Mouse (Mus musculus) cerebral cortex, adult 2 months (tissue): ENCODE measurements around the gene Pid1.

Experiments used
- WGBS: fragments of 180-500 bp; shearing (Covaris S2); methylation state at CpG from one replicate; pipeline ENCODE4 v1.1.7; 2018; 5-methylcytosine and 5-hydroxymethylcytosine counted together

Gene Pid1

GRCm38 (mm10) chr1:84363967-84364366 lies at the start of gene Pid1:
Gene Pid1 (minus strand): TSS chr1:84364180.
- 77% methylated on average over 8 of the region's 8 CpGs for WGBS

- 88% methylated on average over 2 of the region's 2 CpGs for WGBS
Observed at GRCm38 (mm10) chr1:84409514-84409913, 45.5 kb upstream of the Pid1 start.

DNA sequence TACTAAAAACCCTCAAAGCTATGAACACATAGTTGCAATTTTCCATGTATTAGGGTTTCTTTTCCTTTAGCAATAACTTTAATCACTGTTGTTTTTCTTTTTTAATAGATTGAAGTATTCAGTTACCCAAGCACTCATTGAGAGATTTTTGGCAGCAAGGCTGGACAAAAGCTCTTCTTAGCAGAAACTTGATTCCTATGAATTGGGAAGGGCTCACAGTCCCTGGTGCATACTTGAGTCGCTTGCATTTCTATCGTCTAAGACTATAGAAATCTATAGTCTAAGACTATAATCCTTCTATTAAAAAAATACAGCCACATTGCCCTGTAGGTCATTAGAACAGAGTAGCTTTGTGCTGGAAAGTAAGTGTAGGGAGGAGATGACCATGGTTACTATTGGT lies 44.9 kb upstream of the Pid1 start:
- 72% methylated on average over 2 of the region's 2 CpGs for WGBS

- WGBS = 60% methylated on average over 4 of the region's 4 CpGs
Observed at GRCm38 (mm10) chr1:84406891-84407290, 42.9 kb upstream of the Pid1 start.

- WGBS = 89% methylated on average over 5 of the region's 5 CpGs
Observed at GRCm38 (mm10) chr1:84405551-84406290, 41.7 kb upstream of the Pid1 start.

DNA sequence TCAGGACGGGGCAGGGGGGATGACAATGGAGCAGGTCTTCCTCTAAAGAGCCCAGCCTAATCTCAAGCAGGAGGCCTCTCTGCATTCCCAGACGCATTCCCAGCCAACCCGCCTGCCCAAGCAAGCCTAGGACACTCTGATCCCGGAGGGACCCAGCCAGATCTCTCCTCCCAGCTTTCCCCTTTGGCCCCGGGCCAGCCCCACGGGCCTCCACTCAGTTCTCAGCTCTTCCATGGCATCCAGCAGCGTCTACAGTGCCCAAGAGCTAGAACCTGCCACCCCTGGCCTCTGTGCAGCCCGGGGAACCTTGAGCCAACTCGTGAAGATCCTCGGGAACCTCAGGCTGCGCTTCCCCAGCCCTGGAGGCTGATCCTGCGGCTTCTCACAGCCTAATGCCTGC lies 40.9 kb upstream of the Pid1 start:
- 75% methylated on average over 12 of the region's 12 CpGs for WGBS

GRCm38 (mm10) chr1:84402154-84402553 lies 38.2 kb upstream of the Pid1 start:
- 89% methylated on average over 1 of the region's 1 CpGs for WGBS

- 64% methylated on average over 3 of the region's 3 CpGs for WGBS
Observed at GRCm38 (mm10) chr1:84399671-84400070, 35.7 kb upstream of the Pid1 start.

GRCm38 (mm10) chr1:84399118-84399517 lies 35.1 kb upstream of the Pid1 start:
- 91% methylated on average over 4 of the region's 4 CpGs for WGBS

GRCm38 (mm10) chr1:84396787-84397186 lies 32.8 kb upstream of the Pid1 start:
- 59% methylated on average over 3 of the region's 3 CpGs for WGBS

DNA sequence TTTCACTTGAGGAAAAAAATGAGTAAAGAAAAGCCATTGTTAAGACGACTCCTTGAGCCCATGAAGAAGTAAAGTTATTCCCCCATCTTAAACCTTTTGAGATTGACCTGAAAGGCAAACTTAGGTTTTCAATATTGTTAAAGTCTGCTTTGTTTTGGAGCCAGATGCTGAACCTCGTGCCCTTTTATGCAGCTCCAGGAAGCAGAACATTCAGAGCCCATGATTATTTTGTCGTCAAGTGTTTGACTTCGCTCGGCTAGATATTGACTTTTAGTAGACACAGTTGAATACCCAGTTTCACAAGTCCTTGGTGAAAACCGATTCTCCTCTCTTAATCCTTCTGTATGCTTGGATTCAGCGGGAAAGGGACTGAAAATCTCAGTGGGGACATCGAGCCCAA lies 31.9 kb upstream of the Pid1 start:
- 89% methylated on average over 8 of the region's 8 CpGs for WGBS

- 94% methylated on average over 4 of the region's 4 CpGs for WGBS
Observed at GRCm38 (mm10) chr1:84390961-84391360, 27.0 kb upstream of the Pid1 start.

- 44% methylated on average over 4 of the region's 4 CpGs for WGBS
Observed at GRCm38 (mm10) chr1:84387616-84388015, 23.6 kb upstream of the Pid1 start.

GRCm38 (mm10) chr1:84386481-84387146 lies 22.6 kb upstream of the Pid1 start:
- 28% methylated on average over 8 of the region's 8 CpGs for WGBS

DNA sequence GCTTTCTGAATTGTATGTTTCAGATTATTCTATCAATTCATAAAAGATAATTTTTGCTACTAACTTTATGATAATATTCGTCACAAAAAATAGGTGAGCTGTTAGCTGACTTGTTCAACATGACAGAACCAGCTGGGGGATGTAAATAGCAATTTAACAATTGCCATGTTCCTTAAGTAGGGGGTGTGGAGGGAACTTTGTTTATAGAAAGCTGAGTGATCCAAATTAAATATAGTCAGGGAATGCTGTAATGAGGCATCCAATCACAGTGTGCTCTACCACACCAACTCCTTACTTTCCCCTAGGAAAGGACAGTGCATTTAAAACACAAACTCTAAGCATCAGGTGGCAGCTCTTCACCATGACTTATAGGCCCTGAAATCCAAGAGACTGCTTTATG lies 18.7 kb upstream of the Pid1 start:
- WGBS = 80% methylated on average over 1 of the region's 1 CpGs

DNA sequence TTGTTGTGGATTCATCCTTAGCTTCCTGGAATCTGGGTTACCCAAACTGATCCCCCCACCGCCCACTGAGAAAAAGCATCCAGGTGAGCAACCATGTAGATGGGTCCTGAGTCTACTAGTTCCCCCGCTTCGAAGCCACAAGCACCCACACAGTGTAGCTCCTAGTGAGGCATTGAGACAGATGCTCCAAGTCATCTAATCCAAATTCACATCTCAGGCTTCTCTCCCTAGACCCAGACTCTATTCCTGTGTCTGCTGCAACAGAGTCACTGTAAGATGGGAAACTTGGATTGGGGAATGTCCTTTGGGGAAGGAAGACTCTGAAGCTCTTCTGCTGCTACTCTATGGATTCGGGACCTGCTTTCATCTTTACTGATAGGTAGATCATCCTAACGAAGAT lies 18.1 kb upstream of the Pid1 start:
- 73% methylated on average over 5 of the region's 5 CpGs for WGBS

DNA sequence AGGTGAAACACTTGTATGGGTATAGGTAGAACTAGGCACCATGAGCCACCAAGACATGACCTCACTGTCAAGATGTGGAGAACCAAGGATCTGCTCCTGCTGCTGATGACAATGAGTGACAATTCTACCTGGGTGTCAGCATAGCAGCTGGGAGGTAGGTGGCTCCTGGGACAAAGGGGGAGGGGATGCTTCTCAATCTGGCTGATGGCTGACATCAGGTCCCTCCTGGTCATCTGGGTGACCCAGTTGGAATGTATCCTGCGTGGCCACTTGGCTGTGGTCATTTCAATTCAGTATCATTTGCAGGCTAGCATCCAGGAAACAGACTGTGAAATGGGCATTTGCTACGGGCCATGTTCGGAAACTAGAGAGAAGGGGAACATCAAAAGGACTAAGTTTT lies 16.9 kb upstream of the Pid1 start:
- WGBS = 70% methylated on average over 3 of the region's 3 CpGs

- WGBS = 87% methylated on average over 3 of the region's 3 CpGs
Observed at GRCm38 (mm10) chr1:84367733-84368132, 3.8 kb upstream of the Pid1 start.

DNA sequence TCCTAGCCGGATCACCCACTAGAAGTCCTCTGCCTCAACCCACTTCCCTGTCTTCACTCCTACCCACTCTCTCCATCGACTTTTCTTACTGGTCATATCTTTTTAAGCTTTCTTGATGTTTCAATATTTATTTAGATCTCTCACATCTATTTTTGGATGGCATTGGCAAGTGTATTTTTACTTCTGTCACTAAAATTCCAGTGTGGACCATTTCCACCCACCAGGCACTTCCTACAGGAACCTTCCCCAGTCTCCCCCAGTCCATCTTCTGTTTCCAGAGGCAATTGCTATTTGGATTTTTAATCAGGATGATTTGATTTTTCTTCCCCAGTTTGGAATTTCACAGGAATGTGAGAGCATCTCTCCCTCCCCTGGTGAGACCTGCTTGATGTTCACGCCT lies 2.6 kb upstream of the Pid1 start:
- WGBS = 53% methylated on average over 3 of the region's 3 CpGs

DNA sequence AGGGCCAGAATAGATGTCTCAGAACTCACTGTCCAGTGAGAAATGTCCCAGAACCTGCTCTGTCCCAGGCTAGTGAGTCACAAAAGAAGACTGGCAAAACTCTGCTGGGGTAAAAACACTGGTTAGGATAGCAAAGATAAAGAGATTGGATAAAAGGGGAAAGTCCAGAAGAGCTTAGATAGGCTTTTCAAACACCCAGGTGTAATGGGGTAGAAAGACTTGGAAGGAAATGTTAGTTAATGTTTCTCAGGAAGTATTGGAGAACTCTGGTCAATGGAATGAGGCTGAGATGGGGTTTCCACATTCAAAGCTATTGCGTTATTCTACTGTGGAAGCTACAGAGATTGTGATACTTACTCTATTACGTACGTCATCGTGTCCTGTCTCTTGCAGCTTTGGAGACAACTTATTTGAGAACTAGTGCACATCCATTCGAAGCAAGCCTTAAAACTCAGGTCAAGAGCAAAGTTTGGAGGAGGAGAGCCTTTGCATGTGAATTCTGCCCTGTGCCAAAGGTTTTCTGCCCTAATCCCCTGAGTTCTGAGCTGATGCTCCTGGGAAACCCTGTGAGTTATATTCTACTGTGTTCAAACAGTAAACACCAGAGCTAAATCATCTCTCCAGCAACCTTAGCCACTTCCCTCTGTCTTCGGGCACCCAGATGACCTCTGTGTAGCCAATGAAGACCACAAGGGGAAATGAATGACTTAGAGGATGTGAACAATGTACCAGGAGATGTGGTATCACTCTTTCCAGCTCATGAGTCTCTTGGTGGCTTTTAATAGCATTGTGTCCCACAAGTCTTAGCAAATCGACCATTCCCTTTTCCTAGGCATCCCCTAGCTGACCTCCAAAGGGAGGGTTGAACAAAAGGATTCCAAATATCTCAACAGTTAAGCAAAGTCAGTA lies 1.0 kb downstream of the Pid1 start:
- 86% methylated on average over 7 of the region's 7 CpGs for WGBS

- WGBS = 95% methylated on average over 1 of the region's 1 CpGs
Observed at GRCm38 (mm10) chr1:84362209-84362608, 1.8 kb downstream of the Pid1 start.

DNA sequence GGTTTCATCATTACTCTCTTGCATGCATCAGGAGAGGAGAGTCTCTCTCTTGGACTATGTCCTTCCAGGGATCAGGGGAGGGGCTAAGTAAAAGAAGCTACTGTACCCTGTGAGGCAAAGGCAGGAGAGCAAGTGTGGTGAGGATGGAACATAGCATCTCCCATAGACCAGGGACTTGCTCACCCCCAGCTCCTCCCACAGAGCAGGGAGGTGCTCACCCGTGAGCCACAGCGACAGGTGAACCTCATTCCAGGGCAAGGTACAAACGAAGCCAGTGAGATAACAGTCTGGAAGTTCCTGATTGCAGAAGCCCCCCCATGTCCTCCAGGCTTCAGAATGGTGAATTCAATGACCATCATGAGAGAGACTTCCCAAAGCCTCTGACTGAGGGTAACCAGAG lies 2.6 kb downstream of the Pid1 start:
- 93% methylated on average over 3 of the region's 3 CpGs for WGBS
